ENCODE assay signal across 13 mouse cellular contexts in genomic region chr8:13481089-13481554, GRCm38 (mm10). TPM values are rescaled to one million over a fixed set of nuclear protein-coding genes. Genes with fewer than 3 reads are reported as not detected.
A peak's percentile ranks its signal among the peaks of the same experiment; 100 is the strongest.
DNase-seq lines count a peak whose midpoint lies in the region; ATAC-seq and TF ChIP-seq lines count a peak whose summit lies in the region.
"Had no signal": no experiment of that assay in that cellular context is flagged by ENCODE, and none has a peak within 500 bp of the region (broad histone marks: within the 10 kb centered on the region; RNA-seq: fewer than 3 reads in every experiment).

No protein-coding gene starts in this region.

- ATAC-seq in heart, embryonic 11.5 days (replicated peaks; ENCODE audit: insufficient number of reproducible peaks, low FRiP score, low TSS enrichment), result no peak
- ATAC-seq in lung, postnatal 0 days, result peak; percentile 62

- peaks cover 19% of the 10 kb centered on the region for H3K4me1 ChIP-seq in heart, adult 2 months (ENCODE audit: control insufficient read depth, insufficient read depth, low read length)
- H3K4me1 ChIP-seq in heart, embryonic 11.5 days (ENCODE audit: control insufficient read depth, insufficient read depth, low read length), result no peaks in the 10 kb centered on the region
- peaks cover 8% of the 10 kb centered on the region; the same call in 1 of the 2 replicates for H3K4me1 ChIP-seq in lung, postnatal 0 days (ENCODE audit: insufficient read depth, low read depth, low read length)
- H3K4me1 ChIP-seq: embryonic facial prominence, embryonic 10.5 days; forebrain, embryonic 12.5 days; limb, embryonic 12.5 days had no signal

- no peaks in the 10 kb centered on the region for H3K9me3 ChIP-seq in heart, embryonic 11.5 days (replicated peaks; ENCODE audit: control insufficient read depth, low read length)
- H3K9me3 ChIP-seq in lung, postnatal 0 days (ENCODE audit: low read length), result no peaks in the 10 kb centered on the region
- H3K9me3 ChIP-seq: embryonic facial prominence, embryonic 10.5 days; forebrain, embryonic 12.5 days; heart, embryonic 13.5 days; limb, embryonic 12.5 days had no signal

- no peak for TF ChIP-seq EP300 in heart, adult 2 months (IDR thresholded peaks at IDR 0.05; ENCODE audit: insufficient read depth, low read depth, low read length)
- no peak for TF ChIP-seq EP300 in lung, postnatal 0 days (IDR thresholded peaks at IDR 0.05)

- H3K4me3 ChIP-seq in heart, adult 2 months, result no peak overlapping the region
- no peak overlapping the region for H3K4me3 ChIP-seq in heart, embryonic 11.5 days (ENCODE audit: low read depth, low read length)
- no peak overlapping the region for H3K4me3 ChIP-seq in lung, postnatal 0 days (ENCODE audit: low read depth, low read length)
- H3K4me3 ChIP-seq: embryonic facial prominence, embryonic 10.5 days; forebrain, embryonic 12.5 days; heart, embryonic 13.5 days; limb, embryonic 12.5 days had no signal

- H3K27me3 ChIP-seq in heart, adult 2 months (ENCODE audit: control insufficient read depth, insufficient read depth, low read length), result no peaks in the 10 kb centered on the region
- no peaks in the 10 kb centered on the region for H3K27me3 ChIP-seq in heart, embryonic 11.5 days (ENCODE audit: control insufficient read depth, insufficient read depth, low read length)
- H3K27me3 ChIP-seq in lung, postnatal 0 days (replicated peaks; ENCODE audit: insufficient read depth, low read length), result no peaks in the 10 kb centered on the region
- H3K27me3 ChIP-seq: forebrain, embryonic 12.5 days; heart, embryonic 13.5 days; limb, embryonic 12.5 days had no signal

- no peak overlapping the region for H3K9ac ChIP-seq in heart, adult 2 months (ENCODE audit: low read depth, low read length)
- no peak overlapping the region for H3K9ac ChIP-seq in heart, embryonic 11.5 days (ENCODE audit: low read depth, low read length)
- H3K9ac ChIP-seq in lung, postnatal 0 days (replicated peaks; ENCODE audit: low read depth), result no peak overlapping the region
- H3K9ac ChIP-seq: forebrain, embryonic 12.5 days; heart, embryonic 13.5 days; limb, embryonic 12.5 days had no signal

- H3K79me2 ChIP-seq in heart, adult 2 months (replicated peaks; ENCODE audit: control insufficient read depth, insufficient read depth, low read length), result no peaks in the 10 kb centered on the region

- H3K36me3 ChIP-seq in heart, adult 2 months (ENCODE audit: control insufficient read depth, insufficient read depth, low read length), result peaks cover 14% of the 10 kb centered on the region
- no peaks in the 10 kb centered on the region for H3K36me3 ChIP-seq in heart, embryonic 11.5 days (ENCODE audit: control insufficient read depth, insufficient read depth, low read length)
- H3K36me3 ChIP-seq in lung, postnatal 0 days (ENCODE audit: insufficient read depth, low read length), result peaks cover 14% of the 10 kb centered on the region; the same call in 1 of the 2 replicates
- H3K36me3 ChIP-seq: embryonic facial prominence, embryonic 10.5 days; forebrain, embryonic 12.5 days; limb, embryonic 12.5 days had no signal

- no peak overlapping the region for H3K4me2 ChIP-seq in heart, embryonic 11.5 days
- H3K4me2 ChIP-seq in lung, postnatal 0 days (replicated peaks; ENCODE audit: low read depth, low read length), result no peak overlapping the region
- H3K4me2 ChIP-seq: forebrain, embryonic 12.5 days; heart, embryonic 13.5 days; limb, embryonic 12.5 days had no signal

- TF ChIP-seq POLR2A in heart, adult 2 months (IDR thresholded peaks at IDR 0.05; ENCODE audit: insufficient read depth, low read depth, low read length), result no peak

- DNase-seq in heart, adult 2 months, result peak; percentile 67 to 81
- peak; percentile 27 to 64 for DNase-seq in adrenal gland, postnatal 36 days
- DNase-seq in gastrocnemius, postnatal 14 days, result peak; percentile 76
- peak; percentile 54 for DNase-seq in lung, postnatal 0 days (ENCODE audit: low spot score)
- DNase-seq in thymus, adult 18-20 months, result no peak
- no peak for DNase-seq in thymus, postnatal 4 days
- DNase-seq: cerebellum, adult 2 months; thymus, postnatal 14 days had no signal

- H3K27ac ChIP-seq in heart, adult 2 months, result peak overlapping the region; percentile 26
- H3K27ac ChIP-seq in heart, embryonic 11.5 days (ENCODE audit: low read depth, low read length), result no peak overlapping the region
- peak overlapping the region; percentile 51; the same call in 1 of the 2 replicates for H3K27ac ChIP-seq in lung, postnatal 0 days (ENCODE audit: low read length)
- H3K27ac ChIP-seq: embryonic facial prominence, embryonic 10.5 days; forebrain, embryonic 12.5 days; heart, embryonic 13.5 days; limb, embryonic 12.5 days had no signal

- no peak for TF ChIP-seq CTCF in heart, adult 2 months (IDR thresholded peaks at IDR 0.05)
- TF ChIP-seq CTCF in lung, postnatal 0 days (IDR thresholded peaks at IDR 0.05), result no peak

- intact Hi-C loops in heart, adult 2 months (cut with DNase I), result no loop called here
- intact Hi-C loops in gastrocnemius, postnatal 14 days (cut with DNase I; ENCODE audit: low total_unique reads), result no loop called here

- WGBS in heart, adult 2 months, result 43% methylated on average over 7 of the region's 7 CpGs
- 75% methylated on average over 7 of the region's 7 CpGs for WGBS in heart, embryonic 11.5 days (ENCODE audit: insufficient replicate concordance)
- whole genome bisulfite sequencing in lung, postnatal 0 days, result 38% methylated on average over 7 of the region's 7 CpGs

RNA-seq across cellular contexts. Expression of gene Gas6, which starts 13.2 kb away (rescaled TPM):
- total RNA-seq in heart, adult 2 months (2021), result 100 to 1,000 TPM; 114 to 129 TPM
- 133 and 153 TPM in 2 replicates for polyA plus RNA-seq in heart, adult 2 months (2012; rRNA removed)
- 12.4 and 17.7 TPM in 2 replicates for polyA plus RNA-seq in heart, embryonic 11.5 days (2014; fragmentation: Nextera tagmentation; extraction: Ambion mirVana)
- total RNA-seq in adrenal gland, postnatal 36 days (2021), result 100 to 1,000 TPM in 1 of 2 experiments, 10 to 100 TPM in 1; 83.7 to 248 TPM
- total RNA-seq in gastrocnemius, postnatal 14 days (2021), result 10 to 100 TPM; 59.2 to 72.3 TPM
- 177 and 201 TPM in 2 replicates for polyA plus RNA-seq in lung, postnatal 0 days (2015; fragmentation: Nextera tagmentation; extraction: Ambion mirVana)

RNA-seq across cellular contexts. Expression of gene Tmem255b, which starts 46.1 kb away (rescaled TPM):
- total RNA-seq in heart, adult 2 months (2021), result 1 to 10 TPM; 4.8 to 8.0 TPM
- 10.2 and 17.0 TPM in 2 replicates for polyA plus RNA-seq in heart, adult 2 months (2012; rRNA removed)
- polyA plus RNA-seq in heart, embryonic 11.5 days (2014; fragmentation: Nextera tagmentation; extraction: Ambion mirVana), result 0.25 and 0.33 TPM in 2 replicates
- 1 to 10 TPM in 1 of 2 experiments, under 1 TPM in 1; 0.92 to 1.1 TPM for total RNA-seq in adrenal gland, postnatal 36 days (2021)
- 1 to 10 TPM; 4.3 to 4.8 TPM for total RNA-seq in gastrocnemius, postnatal 14 days (2021)
- polyA plus RNA-seq in lung, postnatal 0 days (2015; fragmentation: Nextera tagmentation; extraction: Ambion mirVana), result 0.57 and 1.2 TPM in 2 replicates

Comparison
In these comparisons a context has a peak if more than half of its experiments do, and no peak if none do; other contexts are left out.
1. DNase-seq: peak in heart, adult 2 months (2 of 2), adrenal gland, postnatal 36 days (2 of 2), gastrocnemius, postnatal 14 days (single experiment) and lung, postnatal 0 days (single experiment); none in thymus, adult 18-20 months (0 of 2) and thymus, postnatal 4 days (single experiment).